Mouse (Mus musculus): ENCODE results near the gene Gpr39. TPM values are rescaled to one million over a fixed set of nuclear protein-coding genes. Genes with fewer than 3 reads are reported as not detected.

Gpr39 gene
- polyA plus RNA-seq, 1 experiment from 2014 or later, result 10.2 TPM

- WGBS, result 54% methylated on average over 7 of the region's 7 CpGs
- Histone ChIP-seq H3K27me3 (ENCODE audit: control insufficient read depth, insufficient read depth, low read length) (no peaks in the 10 kb centered on the region), H3K9me3 (ENCODE audit: control insufficient read depth, low read length) (no peaks in the 10 kb centered on the region), H3K9ac (ENCODE audit: low read length) (no peak overlapping the region), H3K4me2 (replicated peaks; ENCODE audit: low read depth) (no peak overlapping the region), H3K4me3 (ENCODE audit: low read depth, low read length) (no peak overlapping the region), H3K4me1 (replicated peaks; ENCODE audit: control insufficient read depth, insufficient read depth) (no peaks in the 10 kb centered on the region), H3K27ac (replicated peaks) (no peak overlapping the region), H3K36me3 (ENCODE audit: control insufficient read depth, insufficient read depth, low read length) (no peaks in the 10 kb centered on the region)
- TF ChIP-seq EP300 (optimal IDR thresholded peaks at IDR 0.05), result no peak
- no peak for TF ChIP-seq CTCF (IDR thresholded peaks at IDR 0.05; ENCODE audit: low read depth)
- DNase-seq (ENCODE audit: low spot score) (peak; percentile 76), ATAC-seq (ENCODE audit: low FRiP score, low TSS enrichment) (peak; percentile 97)
Measured at GRCm38 (mm10) chr1:125701773-125702172, 25.0 kb downstream of the Gpr39 start.

GRCm38 (mm10) chr1:125702326-125702725, 25.5 kb downstream of the Gpr39 start:
- WGBS, result 76% methylated on average over 8 of the region's 8 CpGs
- no peak overlapping the region for H3K27ac ChIP-seq (replicated peaks)
- DNase-seq (ENCODE audit: low spot score), result no peak
- H3K9ac ChIP-seq (ENCODE audit: low read length), result no peak overlapping the region
- no peaks in the 10 kb centered on the region for H3K9me3 ChIP-seq (ENCODE audit: control insufficient read depth, low read length)
- H3K4me3 ChIP-seq (ENCODE audit: low read depth, low read length), result no peak overlapping the region
- H3K36me3 ChIP-seq (ENCODE audit: control insufficient read depth, insufficient read depth, low read length), result no peaks in the 10 kb centered on the region
- TF ChIP-seq CTCF (IDR thresholded peaks at IDR 0.05; ENCODE audit: low read depth) (no peak), EP300 (optimal IDR thresholded peaks at IDR 0.05) (no peak)
- no peak for ATAC-seq (ENCODE audit: low FRiP score, low TSS enrichment)
- no peaks in the 10 kb centered on the region for H3K27me3 ChIP-seq (ENCODE audit: control insufficient read depth, insufficient read depth, low read length)
- no peaks in the 10 kb centered on the region for H3K4me1 ChIP-seq (replicated peaks; ENCODE audit: control insufficient read depth, insufficient read depth)
- H3K4me2 ChIP-seq (replicated peaks; ENCODE audit: low read depth), result no peak overlapping the region

GRCm38 (mm10) chr1:125705412-125705811, 28.6 kb downstream of the Gpr39 start:
- ATAC-seq (ENCODE audit: low FRiP score, low TSS enrichment), result no peak

GRCm38 (mm10) chr1:125715286-125715685, 38.5 kb downstream of the Gpr39 start:
- no peak overlapping the region for H3K4me2 ChIP-seq (replicated peaks; ENCODE audit: low read depth)
- WGBS, result 78% methylated on average over 3 of the region's 3 CpGs
- TF ChIP-seq EP300 (optimal IDR thresholded peaks at IDR 0.05), result no peak
- TF ChIP-seq CTCF (IDR thresholded peaks at IDR 0.05; ENCODE audit: low read depth), result no peak
- no peaks in the 10 kb centered on the region for H3K4me1 ChIP-seq (replicated peaks; ENCODE audit: control insufficient read depth, insufficient read depth)
- no peak overlapping the region for H3K4me3 ChIP-seq (ENCODE audit: low read depth, low read length)
- no peaks in the 10 kb centered on the region for H3K36me3 ChIP-seq (ENCODE audit: control insufficient read depth, insufficient read depth, low read length)
- DNase-seq (ENCODE audit: low spot score), result no peak
- H3K27ac ChIP-seq (replicated peaks), result no peak overlapping the region
- no peaks in the 10 kb centered on the region for H3K27me3 ChIP-seq (ENCODE audit: control insufficient read depth, insufficient read depth, low read length)
- no peak overlapping the region for H3K9ac ChIP-seq (ENCODE audit: low read length)
- no peaks in the 10 kb centered on the region for H3K9me3 ChIP-seq (ENCODE audit: control insufficient read depth, low read length)
- no peak for ATAC-seq (ENCODE audit: low FRiP score, low TSS enrichment)

More at GRCm38 (mm10) chr1:125705412-125705811, 28.6 kb downstream of the Gpr39 start:
- H3K9me3 ChIP-seq (ENCODE audit: control insufficient read depth, low read length), result no peaks in the 10 kb centered on the region
- 74% methylated on average over 3 of the region's 3 CpGs for whole genome bisulfite sequencing
- no peak for DNase-seq (ENCODE audit: low spot score)
- no peaks in the 10 kb centered on the region for H3K36me3 ChIP-seq (ENCODE audit: control insufficient read depth, insufficient read depth, low read length)
- H3K4me3 ChIP-seq (ENCODE audit: low read depth, low read length), result no peak overlapping the region
- H3K4me1 ChIP-seq (replicated peaks; ENCODE audit: control insufficient read depth, insufficient read depth), result no peaks in the 10 kb centered on the region
- no peaks in the 10 kb centered on the region for H3K27me3 ChIP-seq (ENCODE audit: control insufficient read depth, insufficient read depth, low read length)
- no peak for TF ChIP-seq EP300 (optimal IDR thresholded peaks at IDR 0.05)
- TF ChIP-seq CTCF (IDR thresholded peaks at IDR 0.05; ENCODE audit: low read depth), result no peak
- H3K4me2 ChIP-seq (replicated peaks; ENCODE audit: low read depth), result no peak overlapping the region
- H3K9ac ChIP-seq (ENCODE audit: low read length), result no peak overlapping the region
- no peak overlapping the region for H3K27ac ChIP-seq (replicated peaks)

- no peaks in the 10 kb centered on the region for H3K36me3 ChIP-seq (ENCODE audit: control insufficient read depth, insufficient read depth, low read length)
- no peak for TF ChIP-seq CTCF (IDR thresholded peaks at IDR 0.05; ENCODE audit: low read depth)
- TF ChIP-seq EP300 (optimal IDR thresholded peaks at IDR 0.05), result no peak
- no peak overlapping the region for H3K9ac ChIP-seq (ENCODE audit: low read length)
- no peak for DNase-seq (ENCODE audit: low spot score)
- H3K4me3 ChIP-seq (ENCODE audit: low read depth, low read length), result no peak overlapping the region
- H3K4me1 ChIP-seq (replicated peaks; ENCODE audit: control insufficient read depth, insufficient read depth), result no peaks in the 10 kb centered on the region
- WGBS, result 76% methylated on average over 6 of the region's 6 CpGs
- H3K27me3 ChIP-seq (ENCODE audit: control insufficient read depth, insufficient read depth, low read length), result no peaks in the 10 kb centered on the region
- no peak overlapping the region for H3K4me2 ChIP-seq (replicated peaks; ENCODE audit: low read depth)
- no peaks in the 10 kb centered on the region for H3K9me3 ChIP-seq (ENCODE audit: control insufficient read depth, low read length)
- H3K27ac ChIP-seq (replicated peaks), result no peak overlapping the region
- no peak for ATAC-seq (ENCODE audit: low FRiP score, low TSS enrichment)
Measured at GRCm38 (mm10) chr1:125716241-125716640, 39.4 kb downstream of the Gpr39 start.

GRCm38 (mm10) chr1:125717906-125718305, 41.1 kb downstream of the Gpr39 start:
- TF ChIP-seq CTCF (IDR thresholded peaks at IDR 0.05; ENCODE audit: low read depth), result no peak
- TF ChIP-seq EP300 (optimal IDR thresholded peaks at IDR 0.05), result no peak
- H3K9me3 ChIP-seq (ENCODE audit: control insufficient read depth, low read length), result no peaks in the 10 kb centered on the region
- no peaks in the 10 kb centered on the region for H3K27me3 ChIP-seq (ENCODE audit: control insufficient read depth, insufficient read depth, low read length)
- no peak overlapping the region for H3K9ac ChIP-seq (ENCODE audit: low read length)
- ATAC-seq (ENCODE audit: low FRiP score, low TSS enrichment), result no peak
- DNase-seq (ENCODE audit: low spot score), result no peak
- 85% methylated on average over 5 of the region's 5 CpGs for WGBS
- H3K4me1 ChIP-seq (replicated peaks; ENCODE audit: control insufficient read depth, insufficient read depth), result no peaks in the 10 kb centered on the region
- H3K4me2 ChIP-seq (replicated peaks; ENCODE audit: low read depth), result no peak overlapping the region
- H3K36me3 ChIP-seq (ENCODE audit: control insufficient read depth, insufficient read depth, low read length), result no peaks in the 10 kb centered on the region
- H3K27ac ChIP-seq (replicated peaks), result no peak overlapping the region
- H3K4me3 ChIP-seq (ENCODE audit: low read depth, low read length), result no peak overlapping the region

Data from stomach, postnatal 0 days (tissue).